Mouse (Mus musculus) heart, adult 11 months (tissue): Measurements from ENCODE around the gene Lrrc27.

Experiments
- DNase-seq: peaks from one replicate; pipeline ENCODE4 v3.0.0; 2022

The Lrrc27 gene

DNA sequence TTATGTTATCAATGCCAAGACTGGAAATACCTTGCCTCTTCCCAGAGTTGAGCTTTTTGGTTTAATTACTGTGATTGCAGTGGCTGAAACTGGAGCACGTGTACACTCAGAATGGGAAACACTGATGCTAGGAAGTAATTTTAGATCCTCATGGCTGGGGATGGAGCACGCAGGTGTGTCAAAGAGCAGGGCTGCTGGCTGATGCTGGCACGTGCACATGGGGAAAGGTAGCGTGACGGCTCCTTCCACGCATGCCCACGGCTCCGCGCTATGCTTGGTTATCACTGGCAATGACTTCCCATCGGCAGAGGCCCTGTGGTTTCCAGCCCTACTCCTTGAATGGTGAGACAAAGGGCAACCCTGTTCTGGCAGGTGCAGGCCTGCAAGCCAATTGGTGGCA, 63.4 kb downstream of the Lrrc27 start:
- DNase-seq = no peak

- no peak for DNase-seq
Measured at GRCm38 (mm10) chr7:139277536-139277935, 64.7 kb downstream of the Lrrc27 start.

- no peak for DNase-seq
Measured at GRCm38 (mm10) chr7:139279571-139279970, 66.8 kb downstream of the Lrrc27 start.

DNA sequence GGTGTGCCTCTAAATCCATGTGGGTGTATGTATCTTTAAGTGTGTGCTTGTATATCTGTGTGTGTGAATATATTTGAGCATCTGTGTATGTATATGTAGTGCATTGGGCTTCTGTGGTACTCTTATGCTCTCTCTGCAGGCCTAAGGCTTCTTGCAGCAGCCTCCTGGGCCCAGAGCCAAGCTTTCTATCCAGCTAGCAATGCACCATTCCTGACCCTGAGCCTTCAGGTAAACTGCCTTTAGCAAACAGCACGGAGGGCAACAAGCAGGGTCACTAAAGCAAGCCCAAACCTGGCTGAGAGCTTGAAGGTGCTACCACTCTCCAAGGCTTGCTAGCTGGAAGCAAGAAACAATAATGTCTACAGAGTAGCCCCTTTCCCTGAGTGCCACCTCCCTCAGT, 67.3 kb downstream of the Lrrc27 start:
- no peak for DNase-seq

GRCm38 (mm10) chr7:139281195-139281594, 68.4 kb downstream of the Lrrc27 start:
- DNase-seq = no peak

DNA sequence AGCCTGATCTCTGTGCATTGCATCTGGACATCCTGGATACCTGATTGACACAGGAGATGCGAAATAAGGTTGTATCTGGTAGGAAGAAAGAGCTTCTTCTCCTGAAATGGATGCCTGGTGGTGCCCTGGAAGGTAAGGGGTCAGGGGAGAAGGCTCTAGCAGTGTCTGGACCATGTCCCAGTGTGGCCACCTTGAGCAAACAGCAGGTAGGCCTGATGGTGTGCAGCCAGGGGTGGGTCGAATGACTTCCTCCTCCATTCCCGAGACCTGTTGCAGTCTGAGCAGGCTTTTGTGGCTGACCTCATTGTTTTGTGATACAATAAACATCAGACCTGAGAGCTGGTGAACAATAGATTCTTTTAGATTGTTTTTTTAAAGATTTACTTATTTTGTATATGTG, 69.2 kb downstream of the Lrrc27 start:
- no peak for DNase-seq

- DNase-seq = no peak
Measured at GRCm38 (mm10) chr7:139285295-139285943, 72.6 kb downstream of the Lrrc27 start.

DNA sequence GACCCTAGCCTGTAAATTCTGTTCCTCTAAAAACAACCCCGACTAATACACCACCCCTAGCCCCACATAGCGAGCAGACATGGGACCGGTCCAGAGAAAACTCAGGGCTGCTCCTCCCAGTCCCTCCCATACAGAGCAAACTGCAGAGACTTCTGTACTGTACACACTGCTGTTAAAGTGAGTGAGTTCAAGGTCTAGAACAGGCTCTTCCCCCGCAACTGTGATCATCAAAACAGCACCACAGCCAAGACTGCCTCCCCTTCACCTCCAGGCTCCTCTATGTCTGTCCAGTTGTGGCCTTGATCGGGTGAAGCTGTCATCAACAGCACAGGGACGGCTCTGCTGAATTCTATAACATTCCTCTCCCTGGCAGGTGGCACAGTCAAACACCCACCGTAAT, 75.8 kb downstream of the Lrrc27 start:
- no peak for DNase-seq
